ENCODE assay signal across 33 mouse cellular contexts in the genomic region with DNA sequence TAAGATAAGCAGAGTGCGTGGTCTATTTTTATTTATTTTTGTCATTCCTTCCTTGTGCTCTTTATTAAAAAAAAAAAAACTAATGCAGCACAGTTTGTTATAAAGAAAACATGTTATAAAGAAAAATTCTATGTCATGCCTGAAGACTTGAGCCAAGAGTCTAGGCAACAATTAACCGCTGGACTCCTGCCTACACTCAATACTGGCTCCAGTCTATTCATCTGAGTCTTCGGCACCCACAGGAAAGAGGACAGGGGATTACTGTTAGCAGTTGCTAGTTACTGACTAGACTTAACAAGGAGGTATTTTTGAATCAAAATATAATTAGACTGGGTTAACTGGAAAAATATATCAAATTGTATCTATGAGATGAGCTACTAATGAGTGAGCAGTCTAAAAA. TPM values are rescaled to one million over a fixed set of nuclear protein-coding genes. Genes with fewer than 3 reads are reported as not detected.
A peak's percentile ranks its signal among the peaks of the same experiment; 100 is the strongest.
DNase-seq lines count a peak whose midpoint lies in the region; ATAC-seq and TF ChIP-seq lines count a peak whose summit lies in the region.
"Had no signal": no experiment of that assay in that cellular context is flagged by ENCODE, and none has a peak within 500 bp of the region (broad histone marks: within the 10 kb centered on the region; RNA-seq: fewer than 3 reads in every experiment).

No protein-coding gene starts in this region.

- DNase-seq in forebrain, embryonic 14.5 days (ENCODE audit: low spot score), result peak; percentile 48
- DNase-seq in kidney, adult 2 months, result peak; percentile 72
- peak; percentile 15 for DNase-seq in layer of hippocampus, adult 9-11 months
- no peak for DNase-seq in layer of hippocampus, postnatal 36 days
- DNase-seq in Muller cell, postnatal 12 days (ENCODE audit: inconsistent ontology term), result peak; percentile 83
- DNase-seq in urinary bladder, postnatal 14 days (ENCODE audit: low spot score), result no peak
- DNase-seq: adrenal gland, postnatal 14 days; cerebellum, adult 18-20 months; cerebellum, postnatal 14 days; gastrocnemius, postnatal 14 days; heart, postnatal 36 days; lung, adult 18-20 months; lung, postnatal 4 days; retina, postnatal 1 day; spleen, adult 18-20 months; thymus, adult 18-20 months; thymus, postnatal 25 days had no signal

- no peak overlapping the region for H3K9ac ChIP-seq in forebrain, embryonic 14.5 days (ENCODE audit: low read length)
- H3K9ac ChIP-seq in forebrain, embryonic 13.5 days, result no peak overlapping the region
- no peak overlapping the region for H3K9ac ChIP-seq in kidney, embryonic 16.5 days (replicated peaks; ENCODE audit: low read length)
- H3K9ac ChIP-seq: embryonic facial prominence, embryonic 15.5 days; forebrain, embryonic 12.5 days; heart, embryonic 15.5 days; hindbrain, embryonic 14.5 days; limb, embryonic 13.5 days; liver, embryonic 12.5 days; midbrain, embryonic 13.5 days had no signal

- no peak for TF ChIP-seq POLR2A in kidney, adult 2 months (IDR thresholded peaks at IDR 0.05; ENCODE audit: low read depth, low read length)

- peaks cover 10% of the 10 kb centered on the region for H3K4me1 ChIP-seq in forebrain, embryonic 14.5 days (ENCODE audit: control insufficient read depth, insufficient read depth, low read length)
- H3K4me1 ChIP-seq in forebrain, embryonic 13.5 days, result peaks cover 12% of the 10 kb centered on the region
- H3K4me1 ChIP-seq in kidney, adult 2 months (ENCODE audit: control insufficient read depth, insufficient read depth, low read length), result no peaks in the 10 kb centered on the region; the same call in 1 of the 2 replicates
- H3K4me1 ChIP-seq in kidney, embryonic 16.5 days (ENCODE audit: insufficient read depth, low read length), result peaks cover 3% of the 10 kb centered on the region

- H3K27me3 ChIP-seq in forebrain, embryonic 14.5 days (replicated peaks; ENCODE audit: control insufficient read depth, insufficient read depth, low read length), result no peaks in the 10 kb centered on the region
- no peaks in the 10 kb centered on the region for H3K27me3 ChIP-seq in forebrain, embryonic 13.5 days
- H3K27me3 ChIP-seq in kidney, adult 2 months (replicated peaks; ENCODE audit: control insufficient read depth, insufficient read depth, low read length), result no peaks in the 10 kb centered on the region
- H3K27me3 ChIP-seq in kidney, embryonic 16.5 days (ENCODE audit: insufficient read depth, low read length), result no peaks in the 10 kb centered on the region
- H3K27me3 ChIP-seq: embryonic facial prominence, embryonic 15.5 days; forebrain, embryonic 12.5 days; heart, embryonic 15.5 days; limb, embryonic 13.5 days; liver, embryonic 12.5 days; megakaryocyte, embryonic 14.5 days; midbrain, embryonic 13.5 days had no signal

- H3K27ac ChIP-seq in forebrain, embryonic 14.5 days (ENCODE audit: low read depth, low read length), result no peak overlapping the region
- no peak overlapping the region for H3K27ac ChIP-seq in forebrain, embryonic 13.5 days
- H3K27ac ChIP-seq in kidney, adult 2 months (ENCODE audit: insufficient read depth, low read depth, low read length), result no peak overlapping the region
- no peak overlapping the region for H3K27ac ChIP-seq in kidney, embryonic 16.5 days (ENCODE audit: low read length)
- H3K27ac ChIP-seq: embryonic facial prominence, embryonic 10.5 days; embryonic facial prominence, embryonic 15.5 days; forebrain, embryonic 12.5 days; heart, embryonic 15.5 days; hindbrain, embryonic 14.5 days; kidney, postnatal 0 days; left cerebral cortex, adult 2 months; limb, embryonic 13.5 days; liver, embryonic 12.5 days; midbrain, embryonic 13.5 days had no signal

- no peak for ATAC-seq in forebrain, embryonic 14.5 days
- ATAC-seq in forebrain, embryonic 13.5 days, result no peak
- ATAC-seq in kidney, embryonic 16.5 days (ENCODE audit: low FRiP score, low TSS enrichment), result no peak
- ATAC-seq: inflammation-experienced regulatory T-cells, adult 6 months; liver, embryonic 12.5 days; lung, postnatal 0 days; midbrain, embryonic 13.5 days had no signal

- H3K4me2 ChIP-seq in forebrain, embryonic 14.5 days (ENCODE audit: low read length), result no peak overlapping the region
- no peak overlapping the region for H3K4me2 ChIP-seq in forebrain, embryonic 13.5 days
- no peak overlapping the region for H3K4me2 ChIP-seq in kidney, embryonic 16.5 days (replicated peaks; ENCODE audit: low read depth, low read length)
- H3K4me2 ChIP-seq: embryonic facial prominence, embryonic 15.5 days; forebrain, embryonic 12.5 days; heart, embryonic 15.5 days; hindbrain, embryonic 14.5 days; limb, embryonic 13.5 days; liver, embryonic 12.5 days; midbrain, embryonic 13.5 days had no signal

- H3K36me3 ChIP-seq in forebrain, embryonic 14.5 days (ENCODE audit: control insufficient read depth, insufficient read depth, low read length), result no peaks in the 10 kb centered on the region
- H3K36me3 ChIP-seq in forebrain, embryonic 13.5 days (ENCODE audit: poor library complexity, severe bottlenecking), result no peaks in the 10 kb centered on the region
- no peaks in the 10 kb centered on the region for H3K36me3 ChIP-seq in kidney, adult 2 months (ENCODE audit: control insufficient read depth, insufficient read depth, low read length)
- H3K36me3 ChIP-seq in kidney, embryonic 16.5 days (ENCODE audit: insufficient read depth, low read length), result no peaks in the 10 kb centered on the region
- H3K36me3 ChIP-seq: embryonic facial prominence, embryonic 10.5 days; embryonic facial prominence, embryonic 15.5 days; forebrain, embryonic 12.5 days; G1E; heart, embryonic 15.5 days; limb, embryonic 13.5 days; liver, embryonic 12.5 days; midbrain, embryonic 13.5 days had no signal

- no peaks in the 10 kb centered on the region for H3K9me3 ChIP-seq in forebrain, embryonic 14.5 days (replicated peaks; ENCODE audit: control insufficient read depth, low read length)
- no peaks in the 10 kb centered on the region for H3K9me3 ChIP-seq in forebrain, embryonic 13.5 days (replicated peaks)
- no peaks in the 10 kb centered on the region for H3K9me3 ChIP-seq in kidney, embryonic 16.5 days (ENCODE audit: low read length)
- H3K9me3 ChIP-seq: embryonic facial prominence, embryonic 10.5 days; embryonic facial prominence, embryonic 15.5 days; forebrain, embryonic 12.5 days; G1E; heart, embryonic 15.5 days; limb, embryonic 13.5 days; liver, embryonic 12.5 days; megakaryocyte, embryonic 14.5 days; midbrain, embryonic 13.5 days had no signal

- H3K4me3 ChIP-seq in forebrain, embryonic 14.5 days (ENCODE audit: low read depth, low read length), result no peak overlapping the region
- H3K4me3 ChIP-seq in forebrain, embryonic 13.5 days, result no peak overlapping the region
- H3K4me3 ChIP-seq in kidney, adult 2 months (ENCODE audit: insufficient read depth, low read depth, low read length), result no peak overlapping the region
- H3K4me3 ChIP-seq in kidney, embryonic 16.5 days (ENCODE audit: low read length), result no peak overlapping the region
- H3K4me3 ChIP-seq: embryonic facial prominence, embryonic 10.5 days; embryonic facial prominence, embryonic 15.5 days; forebrain, embryonic 12.5 days; heart, embryonic 15.5 days; left cerebral cortex, adult 2 months; limb, embryonic 13.5 days; liver, embryonic 12.5 days; megakaryocyte, embryonic 14.5 days; midbrain, embryonic 13.5 days had no signal

- no peak for TF ChIP-seq CTCF in kidney, adult 2 months (conservative IDR thresholded peaks at IDR 0.05; ENCODE audit: insufficient read depth, insufficient read length, low read depth, low read length)

- 73% methylated on average over 3 of the region's 3 CpGs for WGBS in forebrain, embryonic 14.5 days
- WGBS in forebrain, embryonic 13.5 days, result 70% methylated on average over 3 of the region's 3 CpGs
- WGBS in kidney, adult 2 months, result 61% methylated on average over 3 of the region's 3 CpGs
- WGBS in kidney, embryonic 16.5 days, result 92% methylated on average over 3 of the region's 3 CpGs

RNA-seq across cellular contexts. Expression of gene Ugp2, which starts 3.1 kb away (rescaled TPM):
- 42.9 and 46.1 TPM in 2 replicates for polyA plus RNA-seq in forebrain, embryonic 14.5 days (2014; fragmentation: Nextera tagmentation; extraction: Ambion mirVana)
- polyA plus RNA-seq in forebrain, embryonic 13.5 days (2015; fragmentation: Nextera tagmentation; extraction: Ambion mirVana), result 48.8 and 52.6 TPM in 2 replicates
- 14.2 and 21.7 TPM in 2 replicates for polyA plus RNA-seq in kidney, adult 2 months (2012; rRNA removed)
- polyA plus RNA-seq in kidney, embryonic 16.5 days (2015; fragmentation: Nextera tagmentation; extraction: Ambion mirVana), result 77.9 and 84.8 TPM in 2 replicates
- total RNA-seq in layer of hippocampus, postnatal 36 days (2021), result 10 to 100 TPM; 81.6 to 90.6 TPM

Comparison
In these comparisons a context has a peak if more than half of its experiments do, and no peak if none do; other contexts are left out.
1. DNase-seq: peak in forebrain, embryonic 14.5 days (single experiment), kidney, adult 2 months (single experiment), layer of hippocampus, adult 9-11 months (single experiment) and Muller cell, postnatal 12 days (single experiment); none in layer of hippocampus, postnatal 36 days (0 of 2) and urinary bladder, postnatal 14 days (single experiment).